Mouse (Mus musculus) MEL (cell line): ENCODE results near the gene Ppp1r37. TPM values are rescaled to one million over a fixed set of nuclear protein-coding genes. Genes with fewer than 3 reads are reported as not detected.

Experiments
- DNase-seq: peaks from one replicate; pipeline ENCODE4 v3.0.0; 2011; ENCODE audit warnings: low read depth, low spot score
- H3K27ac ChIP-seq: 2 replicates; pipeline ENCODE4 v1.5.1; 2012; ENCODE audit warnings: low read depth, mild to moderate bottlenecking, control low read depth, low read length, moderate library complexity; ENCODE audit not compliant: control insufficient read depth
- H3K27me3 ChIP-seq, 2 experiments: fragments of 150-350 bp in 1 of 2; sonication (generic) in 1 of 2; 2 replicates each; pipeline ENCODE4 v1.6.1; 2012; ENCODE audit warnings: low read length in 2 of 2, mild to moderate bottlenecking in 2 of 2, improper control_type of control experiment in 1 of 2, moderate library complexity in 1 of 2; ENCODE audit not compliant: insufficient read depth in 2 of 2, control insufficient read depth in 1 of 2
- H3K36me3 ChIP-seq, 2 experiments: 2 replicates each; pipeline ENCODE4 v1.6.1; 2012 to 2014; ENCODE audit warnings: low read length in 2 of 2, improper control_type of control experiment in 1 of 2, inconsistent platforms in 1 of 2, mild to moderate bottlenecking in 1 of 2; ENCODE audit not compliant: insufficient read depth in 2 of 2, control insufficient read depth in 1 of 2
- H3K4me1 ChIP-seq, 2 experiments: fragments of 150-350 bp in 1 of 2; sonication (generic) in 1 of 2; 2 replicates each; pipeline ENCODE4 v1.6.1; 2012; ENCODE audit warnings: low read length in 2 of 2, improper control_type of control experiment in 1 of 2, mild to moderate bottlenecking in 1 of 2; ENCODE audit not compliant: insufficient read depth in 2 of 2, control insufficient read depth in 1 of 2
- H3K4me3 ChIP-seq, 2 experiments: fragments of 150-350 bp in 1 of 2; sonication (generic) in 1 of 2; 2 replicates each; pipeline ENCODE4 v1.5.1; 2012; ENCODE audit warnings: low read depth in 2 of 2, low read length in 2 of 2, mild to moderate bottlenecking in 2 of 2, moderate library complexity in 2 of 2, control low read depth in 1 of 2, improper control_type of control experiment in 1 of 2; ENCODE audit not compliant: control insufficient read depth in 1 of 2, insufficient read depth in 1 of 2
- H3K79me2 ChIP-seq: 2 replicates; pipeline ENCODE4 v1.6.1; 2012; ENCODE audit warnings: mild to moderate bottlenecking, low read length, moderate library complexity; ENCODE audit not compliant: control insufficient read depth, poor library complexity, insufficient read depth
- H3K9ac ChIP-seq: 2 replicates; pipeline ENCODE4 v1.6.1; 2012; ENCODE audit warnings: low read depth, mild to moderate bottlenecking, control low read depth, low read length, moderate library complexity; ENCODE audit not compliant: control insufficient read depth, poor library complexity, severe bottlenecking
- H3K9me3 ChIP-seq: fragments of 150-350 bp; sonication (generic); replicated peaks from 2 replicates; pipeline ENCODE4 v1.6.1; 2012; ENCODE audit warnings: mild to moderate bottlenecking, low read length, improper control_type of control experiment, moderate library complexity; ENCODE audit not compliant: insufficient read depth
- CHD2 ChIP-seq: IDR thresholded peaks from 2 replicates; pipeline ENCODE4 v1.6.1; 2011; ENCODE audit warnings: low read length, improper control_type of control experiment
- ELF1 ChIP-seq: IDR thresholded peaks from 2 replicates; pipeline ENCODE4 v1.6.1; 2014; ENCODE audit warnings: low read depth, mild to moderate bottlenecking, inconsistent platforms, low read length, improper control_type of control experiment, moderate library complexity
- EP300 ChIP-seq, 2 experiments: IDR thresholded peaks; 2 replicates each; pipeline ENCODE4 v1.6.1; 2011; ENCODE audit warnings: improper control_type of control experiment in 2 of 2, low read length in 2 of 2, low read depth in 1 of 2, mild to moderate bottlenecking in 1 of 2
- GATA1 ChIP-seq: IDR thresholded peaks from 2 replicates; pipeline ENCODE4 v1.6.1; 2011; ENCODE audit warnings: low read depth, low read length, improper control_type of control experiment
- JUND ChIP-seq: IDR thresholded peaks from 2 replicates; pipeline ENCODE4 v1.6.1; 2011; ENCODE audit warnings: low read depth, mild to moderate bottlenecking, improper control_type of control experiment, low read length
- MAFK ChIP-seq: IDR thresholded peaks from 2 replicates; pipeline ENCODE4 v1.6.1; 2011; ENCODE audit warnings: low read depth, mild to moderate bottlenecking, low read length, improper control_type of control experiment, borderline replicate concordance
- MAX ChIP-seq: IDR thresholded peaks from 2 replicates; pipeline ENCODE4 v1.6.1; 2011; ENCODE audit warnings: low read length, improper control_type of control experiment
- NRF1 ChIP-seq: IDR thresholded peaks from 2 replicates; pipeline ENCODE4 v1.6.1; 2014; ENCODE audit warnings: low read depth, mild to moderate bottlenecking, inconsistent platforms, low read length, improper control_type of control experiment, moderate library complexity; ENCODE audit not compliant: poor library complexity, insufficient read depth, severe bottlenecking
- RAD21 ChIP-seq: IDR thresholded peaks from 2 replicates; pipeline ENCODE4 v1.6.1; 2011; ENCODE audit warnings: mild to moderate bottlenecking, low read depth, low read length, improper control_type of control experiment
- RCOR1 ChIP-seq: IDR thresholded peaks from 2 replicates; pipeline ENCODE4 v1.6.1; 2012; ENCODE audit warnings: low read depth, mild to moderate bottlenecking, inconsistent platforms, low read length, improper control_type of control experiment
- SIN3A ChIP-seq: IDR thresholded peaks from 2 replicates; pipeline ENCODE4 v1.6.1; 2012; ENCODE audit warnings: low read length, improper control_type of control experiment, inconsistent platforms
- TAL1 ChIP-seq: IDR thresholded peaks from 2 replicates; pipeline ENCODE4 v1.6.1; 2012; ENCODE audit warnings: mild to moderate bottlenecking, inconsistent platforms, low read length, moderate library complexity, mixed read lengths
- TBP ChIP-seq: IDR thresholded peaks from 2 replicates; pipeline ENCODE4 v1.8.0; 2011; ENCODE audit warnings: low read depth, low read length, improper control_type of control experiment
- UBTF ChIP-seq: IDR thresholded peaks from 2 replicates; pipeline ENCODE4 v1.6.1; 2012; ENCODE audit warnings: low read depth, mild to moderate bottlenecking, inconsistent platforms, low read length, improper control_type of control experiment, moderate library complexity, borderline replicate concordance; ENCODE audit not compliant: insufficient read depth
- ZMIZ1 ChIP-seq: IDR thresholded peaks from 2 replicates; pipeline ENCODE4 v1.6.1; 2012; ENCODE audit warnings: low read depth, mild to moderate bottlenecking, inconsistent platforms, low read length, improper control_type of control experiment, moderate library complexity
- ZNF384 ChIP-seq: IDR thresholded peaks from 2 replicates; pipeline ENCODE4 v1.6.1; 2012; ENCODE audit warnings: low read depth, mild to moderate bottlenecking, inconsistent platforms, low read length, improper control_type of control experiment
- polyA plus RNA-seq, 2 experiments: library from polyadenylated mRNA; stranded (reverse) in 1 of 2; unstranded in 1 of 2; fragments of >175 nt in 1 of 2; fragments of >200 nt in 1 of 2; gene quantifications; 2 replicates each; pipeline versions ENCODE4 v1.2.1 to v1.2.4; 2012; ENCODE audit warnings: low replicate concordance in 2 of 2, low read depth in 1 of 2; ENCODE audit not compliant: insufficient read length in 2 of 2, insufficient read depth in 1 of 2, missing spikeins in 1 of 2
- total RNA-seq: library from RNA; depleted of rRNA; stranded (reverse); fragments of 300-350 nt; gene quantifications from 2 replicates; pipeline ENCODE4 v1.2.3, GENCODE M21; 2012

The Ppp1r37 gene
- total and polyA plus RNA-seq, 3 experiments: 13.6 to 29.0 TPM; not detected in 1

DNA sequence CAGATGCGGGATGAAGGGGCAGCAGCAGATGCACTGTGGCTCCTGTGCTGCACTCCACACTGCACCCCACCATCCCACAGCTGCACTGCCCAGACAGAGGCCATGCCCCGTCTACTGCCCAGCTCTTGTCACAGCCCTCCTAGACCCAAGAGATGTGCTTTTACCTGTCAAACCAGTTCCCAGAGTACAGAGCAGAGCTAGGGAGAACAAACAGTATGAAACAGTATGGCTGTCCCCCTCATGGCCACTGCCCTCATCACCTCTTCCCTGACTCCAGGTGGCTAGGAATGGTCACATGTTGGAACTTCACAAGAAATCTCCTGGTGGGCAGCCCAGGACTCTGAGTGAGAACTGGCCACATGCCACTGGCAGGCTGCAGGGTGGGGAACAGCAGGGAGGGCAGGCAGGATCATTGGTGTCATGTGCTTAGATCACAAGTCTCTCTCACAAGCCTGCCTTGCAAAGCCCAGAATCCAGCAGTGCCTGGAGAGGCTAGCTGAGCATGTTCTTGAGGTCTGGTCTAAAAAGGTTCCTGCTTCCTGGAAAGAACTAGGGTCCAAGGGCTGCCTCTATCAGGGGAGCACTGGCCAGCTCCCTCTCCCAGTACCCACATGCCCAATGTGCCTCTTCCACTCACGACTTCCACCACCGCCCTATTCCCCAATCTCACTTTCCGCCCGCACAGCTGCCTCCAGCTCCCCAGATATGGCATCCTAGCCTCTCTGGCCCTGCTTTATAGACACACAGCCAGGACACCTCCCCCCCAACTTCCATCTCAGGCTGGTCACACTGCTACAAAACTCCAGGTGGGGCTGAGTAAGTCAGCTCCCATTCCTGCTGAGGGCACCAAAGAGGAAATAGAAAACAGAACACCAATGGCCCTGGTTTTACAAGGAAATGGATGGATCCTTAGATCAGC is 4.6 kb downstream of the Ppp1r37 start:
- Histone ChIP-seq H3K9me3 (no peaks in the 10 kb centered on the region), H3K4me3 (no peak overlapping the region), H3K79me2 (peaks cover 67% of the 10 kb centered on the region), H3K4me1 (peaks cover 0 to 14% of the 10 kb centered on the region in 2 experiments; a peak in 2 of 4 replicates), H3K27ac (no peak overlapping the region), H3K27me3 (no peaks in the 10 kb centered on the region), H3K9ac (no peak overlapping the region), H3K36me3 (peaks cover 3 to 6% of the 10 kb centered on the region in 2 experiments; a peak in 3 of 4 replicates)
- no peak for DNase-seq
- TF ChIP-seq GATA1 (no peak), EP300 (IDR thresholded peaks at IDR 0.05; ENCODE audit: low read depth in 1 of 2, low read length in 2 of 2) (no peak), SIN3A (no peak), ELF1 (no peak), RAD21 (no peak)

DNA sequence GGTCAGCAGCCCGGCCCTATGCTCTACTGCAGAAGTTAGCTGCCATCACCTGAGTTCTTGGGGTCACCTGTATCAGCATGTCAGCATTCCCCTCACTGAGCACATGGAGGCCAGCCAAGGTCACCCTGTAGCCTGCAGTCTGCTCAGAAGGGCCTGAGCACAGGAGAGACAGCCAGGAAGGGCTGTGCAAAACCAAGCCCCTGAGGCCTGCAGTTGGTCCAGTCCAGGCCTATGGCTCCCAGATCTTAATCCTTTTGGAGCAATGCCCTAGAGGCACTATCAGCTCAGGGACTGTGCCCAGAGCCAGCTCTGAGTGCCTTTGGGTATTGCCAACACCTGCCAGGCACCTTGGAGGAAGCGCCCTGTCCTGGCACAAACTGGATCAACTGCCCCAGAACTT is 5.8 kb downstream of the Ppp1r37 start:
- no peak overlapping the region for H3K27ac ChIP-seq
- DNase-seq: no peak
- no peak overlapping the region for H3K9ac ChIP-seq
- H3K36me3 ChIP-seq: peaks cover 5 to 6% of the 10 kb centered on the region in 2 experiments; a peak in 3 of 4 replicates
- peaks cover 0 to 12% of the 10 kb centered on the region in 2 experiments; a peak in 2 of 4 replicates for H3K4me1 ChIP-seq
- H3K27me3 ChIP-seq: no peaks in the 10 kb centered on the region
- H3K9me3 ChIP-seq: no peaks in the 10 kb centered on the region
- H3K79me2 ChIP-seq: peaks cover 70% of the 10 kb centered on the region
- TF ChIP-seq ZNF384 (no peak), MAX (no peak), UBTF (no peak), TBP (no peak), CHD2 (no peak), TAL1 (no peak), NRF1 (no peak), JUND (no peak), ZMIZ1 (no peak), RCOR1 (no peak), MAFK (no peak)
- no peak overlapping the region for H3K4me3 ChIP-seq
